Mouse (Mus musculus) limb, embryonic 10.5 days (tissue): ENCODE measurements around the gene C1galt1. TPM values are rescaled to one million over a fixed set of nuclear protein-coding genes. Genes with fewer than 3 reads are reported as not detected.

Experiments
- DNase-seq: peaks from one replicate; pipeline ENCODE4 v3.0.0-alpha.2; 2017; ENCODE audit warnings: low spot score
- H3K27ac ChIP-seq: fragments of 300-500 bp; sonication (generic); 2 replicates; pipeline ENCODE4 v1.5.1; 2016; ENCODE audit warnings: mild to moderate bottlenecking
- H3K27me3 ChIP-seq: fragments of 300-500 bp; sonication (generic); 2 replicates; pipeline ENCODE4 v1.6.1; 2016; ENCODE audit warnings: low read depth, mild to moderate bottlenecking; ENCODE audit not compliant: poor library complexity, severe bottlenecking
- H3K36me3 ChIP-seq: fragments of 300-500 bp; sonication (generic); 2 replicates; pipeline ENCODE4 v1.6.1; 2016; ENCODE audit warnings: mild to moderate bottlenecking, moderate library complexity
- H3K4me1 ChIP-seq: fragments of 300-500 bp; sonication (generic); 2 replicates; pipeline ENCODE4 v1.6.1; 2016
- H3K4me3 ChIP-seq: fragments of 300-500 bp; sonication (generic); 2 replicates; pipeline ENCODE4 v1.5.1; 2016; ENCODE audit warnings: mild to moderate bottlenecking, moderate library complexity
- H3K9me3 ChIP-seq: fragments of 300-500 bp; sonication (generic); replicated peaks from 2 replicates; pipeline ENCODE4 v1.6.1; 2016; ENCODE audit warnings: mild to moderate bottlenecking
- WGBS: fragments of 180-500 bp; shearing (Covaris S2); methylation state at CpG from one replicate; pipeline ENCODE4 v1.1.7; 2016; 5-methylcytosine and 5-hydroxymethylcytosine counted together
- polyA plus RNA-seq: library from polyadenylated mRNA; unstranded; fragments of >200 nt; fragmentation: Nextera tagmentation; extraction: Ambion mirVana; gene quantifications from 2 replicates; pipeline ENCODE4 v1.2.1, GENCODE M21; 2016

Gene C1galt1
- polyA plus RNA-seq, 1 experiment from 2014 or later = 2.9 TPM

DNA sequence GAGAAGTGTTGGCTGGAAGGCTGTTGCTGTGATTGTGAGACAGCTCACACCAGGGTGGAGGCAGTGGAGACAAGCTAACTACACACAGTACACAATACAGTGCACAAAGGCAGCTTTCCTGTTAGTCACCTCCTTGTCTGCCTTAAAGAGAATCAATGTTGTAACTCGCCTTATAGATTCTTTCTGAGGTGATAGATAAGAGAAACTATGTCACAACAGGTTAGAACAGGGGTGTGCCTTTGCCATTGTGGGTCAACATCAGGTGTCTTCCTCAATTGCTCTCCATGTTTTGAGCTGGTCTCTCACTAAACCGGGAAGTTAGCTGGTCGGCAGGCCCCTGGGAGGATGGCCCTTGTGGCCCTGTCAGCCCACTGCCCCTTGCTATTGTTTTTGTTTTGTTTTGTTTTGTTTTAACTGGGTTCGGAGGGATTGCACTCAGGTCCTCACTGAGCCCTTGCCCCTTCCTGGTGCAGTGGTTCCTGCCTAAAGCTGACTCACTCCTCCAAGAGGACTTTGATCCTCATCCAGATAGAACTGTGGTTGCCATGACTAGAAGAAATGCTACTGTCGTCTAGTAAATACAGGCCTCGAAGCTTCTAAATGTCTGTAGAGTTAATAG, 3.4 kb downstream of the C1galt1 start:
- H3K27ac ChIP-seq = no peak overlapping the region; the same call in 1 of the 2 replicates
- H3K36me3 ChIP-seq = no peaks in the 10 kb centered on the region
- no peak for DNase-seq
- WGBS = 81% methylated on average over 6 of the region's 6 CpGs
- H3K4me1 ChIP-seq = peaks cover 33% of the 10 kb centered on the region
- H3K27me3 ChIP-seq = no peaks in the 10 kb centered on the region
- H3K4me3 ChIP-seq = no peak overlapping the region
- no peaks in the 10 kb centered on the region for H3K9me3 ChIP-seq

DNA sequence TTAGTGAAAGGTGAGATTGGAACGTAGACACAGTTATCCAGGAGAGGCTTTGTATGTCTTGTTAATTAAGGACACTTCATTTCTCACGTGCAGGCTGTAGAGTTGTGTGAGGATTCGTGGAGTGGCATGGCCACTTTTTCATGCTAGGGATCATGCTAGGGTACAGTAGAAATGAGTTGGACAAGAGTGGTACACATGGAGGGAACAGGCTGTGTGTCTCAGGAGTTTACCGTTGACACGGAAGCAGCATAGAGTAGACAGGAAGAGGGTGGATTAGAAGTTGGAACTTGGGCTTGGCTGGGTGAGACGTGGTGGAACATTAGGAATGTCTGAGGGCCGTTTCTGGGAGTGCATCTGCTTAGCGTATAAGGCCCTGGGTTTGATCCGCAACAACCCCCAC, 4.1 kb downstream of the C1galt1 start:
- Histone ChIP-seq H3K27ac (no peak overlapping the region), H3K4me3 (no peak overlapping the region), H3K36me3 (no peaks in the 10 kb centered on the region), H3K9me3 (no peaks in the 10 kb centered on the region), H3K27me3 (no peaks in the 10 kb centered on the region), H3K4me1 (peaks cover 33% of the 10 kb centered on the region)
- 84% methylated on average over 9 of the region's 9 CpGs for WGBS
- no peak for DNase-seq

DNA sequence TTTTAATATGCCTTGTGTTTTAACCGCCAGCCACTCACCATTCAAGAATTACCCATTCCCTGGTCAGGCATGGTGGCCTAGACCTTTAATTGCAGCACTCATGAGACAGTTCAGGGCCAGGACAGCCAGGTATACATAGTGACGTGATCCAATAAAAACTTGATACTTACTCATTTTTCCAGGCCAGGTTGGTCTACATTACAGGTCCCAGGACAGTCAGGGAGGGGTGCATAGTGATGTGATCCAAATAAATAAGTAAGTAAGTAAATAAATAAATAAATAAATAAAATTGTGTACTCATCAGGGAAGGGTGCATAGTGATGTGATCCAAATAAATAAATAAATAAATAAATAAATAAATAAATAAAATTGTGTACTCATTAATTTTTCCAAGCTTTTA, 6.4 kb downstream of the C1galt1 start:
- H3K36me3 ChIP-seq = no peaks in the 10 kb centered on the region
- DNase-seq = no peak
- H3K4me1 ChIP-seq = peaks cover 29% of the 10 kb centered on the region
- H3K27me3 ChIP-seq = no peaks in the 10 kb centered on the region
- H3K9me3 ChIP-seq = no peaks in the 10 kb centered on the region
- H3K27ac ChIP-seq = no peak overlapping the region
- H3K4me3 ChIP-seq = no peak overlapping the region
- 83% methylated on average over 2 of the region's 2 CpGs for WGBS

DNA sequence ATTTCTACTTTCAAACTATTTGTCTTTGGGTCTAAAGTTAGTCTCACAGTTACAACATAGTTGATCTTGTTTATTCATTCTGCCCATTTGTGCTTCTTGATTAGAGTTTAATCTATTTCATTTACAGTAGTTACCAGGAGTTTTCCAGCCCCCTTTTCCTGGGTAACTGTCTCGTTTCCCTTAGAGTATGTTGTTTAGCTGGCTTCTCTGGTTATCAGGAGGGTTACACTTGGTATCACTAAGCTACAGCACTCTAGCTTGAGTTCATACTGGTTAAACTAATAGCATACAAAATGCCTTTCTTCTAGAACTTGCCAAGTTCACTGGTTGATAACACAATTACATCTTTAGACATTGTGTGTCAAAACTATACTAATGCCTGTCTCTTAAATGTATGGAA, 8.3 kb downstream of the C1galt1 start:
- Histone ChIP-seq H3K9me3 (no peaks in the 10 kb centered on the region), H3K27me3 (no peaks in the 10 kb centered on the region), H3K27ac (no peak overlapping the region), H3K4me1 (peaks cover 17% of the 10 kb centered on the region), H3K4me3 (no peak overlapping the region), H3K36me3 (no peaks in the 10 kb centered on the region)
- 70% methylated on average over 1 of the region's 1 CpGs for WGBS
- DNase-seq = no peak

DNA sequence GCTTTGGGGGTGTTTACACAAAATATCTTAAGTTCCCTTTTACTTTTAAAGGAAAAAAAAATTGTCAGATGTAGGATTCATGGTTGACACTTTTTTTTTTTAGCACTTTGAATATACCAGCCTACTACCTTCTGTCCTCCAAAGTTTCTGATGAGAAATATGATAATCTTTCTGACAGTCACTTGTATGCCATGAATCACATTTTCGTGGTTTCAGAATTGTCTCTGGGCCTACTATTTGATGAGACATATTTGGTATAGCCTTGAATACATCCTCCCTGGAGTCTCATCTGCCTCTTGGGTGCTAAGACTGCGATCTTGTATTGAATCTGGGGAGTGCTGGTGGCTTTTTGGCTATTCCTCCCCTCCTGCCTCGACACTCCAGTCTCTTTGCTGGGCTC, 8.8 kb downstream of the C1galt1 start:
- H3K27ac ChIP-seq = no peak overlapping the region
- H3K4me1 ChIP-seq = peaks cover 12% of the 10 kb centered on the region
- H3K4me3 ChIP-seq = no peak overlapping the region
- DNase-seq = no peak
- H3K9me3 ChIP-seq = no peaks in the 10 kb centered on the region
- WGBS = 76% methylated on average over 3 of the region's 3 CpGs
- H3K27me3 ChIP-seq = no peaks in the 10 kb centered on the region
- H3K36me3 ChIP-seq = no peaks in the 10 kb centered on the region

DNA sequence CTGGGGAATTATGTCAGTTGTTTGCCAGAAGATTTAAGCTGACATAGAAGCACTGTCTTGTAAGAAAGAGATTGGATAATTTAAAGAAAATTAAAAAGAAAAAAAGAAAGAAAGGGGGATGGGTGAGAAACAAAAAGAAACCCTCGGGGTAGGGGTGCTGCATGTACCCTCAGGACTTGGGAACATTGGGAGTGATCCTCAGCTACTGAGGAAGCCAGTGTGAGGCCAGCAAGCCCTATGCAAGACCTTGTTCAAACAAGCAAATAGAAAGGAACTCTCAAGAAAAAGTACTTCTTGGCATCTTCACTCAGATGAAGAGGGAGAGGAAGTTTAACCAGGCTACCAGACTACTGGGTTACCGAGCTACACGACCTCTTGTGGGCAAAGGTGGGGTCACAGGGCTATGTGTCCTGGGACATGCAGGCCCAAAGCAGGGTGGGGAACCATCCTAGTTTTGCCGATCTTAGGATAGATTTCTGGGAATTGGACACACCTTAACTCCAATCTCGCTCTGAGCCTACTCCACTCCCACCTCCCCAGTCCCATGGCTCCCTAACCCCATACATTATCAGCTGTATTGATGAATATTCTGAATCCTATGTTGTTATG, 12.1 kb downstream of the C1galt1 start:
- no peak overlapping the region for H3K4me3 ChIP-seq
- no peak for DNase-seq
- 73% methylated on average over 5 of the region's 5 CpGs for WGBS

DNA sequence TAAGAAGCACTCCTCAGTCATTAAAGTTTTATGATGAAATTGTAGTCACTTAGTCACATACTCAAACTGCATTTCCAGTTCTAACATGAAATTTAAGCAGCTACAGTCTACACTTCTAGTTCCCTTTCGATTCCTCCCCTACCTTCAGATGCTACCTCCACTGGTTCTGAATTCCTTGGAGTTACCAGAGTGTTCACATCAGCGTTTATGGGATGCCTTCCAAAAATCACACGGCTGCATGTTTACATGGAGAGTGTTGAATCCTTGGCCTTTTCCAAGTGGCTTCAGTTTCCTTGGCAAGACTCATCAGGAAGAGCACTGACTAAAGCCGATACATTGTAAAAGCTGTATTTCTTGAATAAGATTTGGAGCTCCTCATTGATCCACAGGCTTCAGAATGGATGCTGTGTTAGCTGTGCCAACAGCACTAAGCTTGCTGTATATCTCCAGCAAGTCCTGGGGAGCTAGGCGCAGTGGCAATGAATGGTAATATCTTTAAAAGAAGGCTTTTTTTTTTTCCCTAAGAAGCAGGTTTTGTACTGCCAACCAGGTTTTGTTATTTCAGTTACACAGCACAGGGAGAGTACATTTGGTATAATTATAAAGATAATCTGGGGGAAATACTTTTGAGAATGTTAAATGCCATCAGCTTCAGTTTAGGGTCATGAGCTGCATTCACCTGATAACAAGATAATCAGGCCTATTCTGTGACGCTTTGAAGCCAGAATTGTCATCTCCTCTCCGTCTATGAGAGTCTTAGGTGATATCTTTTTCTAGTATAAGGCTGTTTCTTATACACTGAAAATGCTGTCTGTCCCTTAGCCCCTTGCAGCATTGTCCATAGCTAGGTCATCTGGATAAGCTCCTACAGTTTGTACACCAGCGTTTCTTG, 13.0 kb downstream of the C1galt1 start:
- no peak for DNase-seq
- Histone ChIP-seq H3K36me3 (no peaks in the 10 kb centered on the region), H3K27ac (no peak overlapping the region), H3K4me1 (no peaks in the 10 kb centered on the region), H3K27me3 (no peaks in the 10 kb centered on the region), H3K9me3 (no peaks in the 10 kb centered on the region), H3K4me3 (no peak overlapping the region)
- 91% methylated on average over 8 of the region's 8 CpGs for whole genome bisulfite sequencing

More for the DNA sequence above, 12.1 kb downstream of the C1galt1 start:
- Histone ChIP-seq H3K27me3 (no peaks in the 10 kb centered on the region), H3K4me1 (no peaks in the 10 kb centered on the region), H3K27ac (no peak overlapping the region), H3K9me3 (no peaks in the 10 kb centered on the region), H3K36me3 (no peaks in the 10 kb centered on the region)

DNA sequence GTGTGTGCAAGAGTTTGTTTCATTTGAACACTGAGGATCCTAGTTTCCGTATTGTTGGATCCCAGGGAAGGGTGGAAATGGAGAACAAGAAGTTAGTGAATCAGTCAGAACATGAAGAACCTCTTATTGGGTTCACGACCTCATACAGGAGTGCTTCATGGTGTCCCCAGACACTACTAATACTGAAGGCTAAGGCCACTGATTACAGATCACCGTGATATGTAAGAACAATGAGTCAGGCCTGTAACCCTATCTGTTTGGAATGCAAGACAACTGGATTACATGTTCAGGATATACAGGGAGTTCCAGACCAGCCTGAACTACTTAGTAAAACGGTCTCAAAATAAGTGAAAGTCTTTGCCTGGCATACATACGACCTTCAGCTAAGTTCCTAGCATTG, 13.9 kb downstream of the C1galt1 start:
- no peak overlapping the region for H3K4me3 ChIP-seq
- H3K4me1 ChIP-seq = no peaks in the 10 kb centered on the region
- 0 out of 2 replicates have a peak, but pooled peaks cover 3% of the 10 kb centered on the region for H3K36me3 ChIP-seq
- H3K9me3 ChIP-seq = no peaks in the 10 kb centered on the region
- DNase-seq = no peak
- no peaks in the 10 kb centered on the region for H3K27me3 ChIP-seq
- no peak overlapping the region for H3K27ac ChIP-seq
- WGBS = 88% methylated on average over 5 of the region's 5 CpGs

DNA sequence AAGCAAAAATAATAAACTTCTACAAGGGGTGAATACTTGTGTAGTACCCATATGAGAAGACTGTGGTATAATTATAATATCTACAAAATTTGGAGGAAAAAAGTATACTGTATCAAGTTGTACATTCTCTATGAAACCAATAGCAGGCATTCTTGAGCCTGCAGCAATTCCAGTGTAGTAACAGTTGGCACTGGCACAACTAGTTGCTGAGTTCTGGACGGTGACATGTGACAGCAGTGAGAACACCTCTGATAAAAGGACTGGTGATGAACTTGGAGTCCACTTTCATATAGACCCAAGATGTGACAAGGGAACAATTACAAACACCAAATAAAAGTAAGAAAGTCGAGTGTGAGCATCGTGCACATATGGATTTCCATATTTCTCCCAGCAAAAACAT, 14.5 kb downstream of the C1galt1 start:
- Histone ChIP-seq H3K36me3 (peaks cover 7% of the 10 kb centered on the region; the same call in 1 of the 2 replicates), H3K27me3 (no peaks in the 10 kb centered on the region), H3K9me3 (no peaks in the 10 kb centered on the region), H3K27ac (no peak overlapping the region), H3K4me1 (no peaks in the 10 kb centered on the region), H3K4me3 (no peak overlapping the region)
- DNase-seq = no peak
- WGBS = 93% methylated on average over 3 of the region's 3 CpGs

DNA sequence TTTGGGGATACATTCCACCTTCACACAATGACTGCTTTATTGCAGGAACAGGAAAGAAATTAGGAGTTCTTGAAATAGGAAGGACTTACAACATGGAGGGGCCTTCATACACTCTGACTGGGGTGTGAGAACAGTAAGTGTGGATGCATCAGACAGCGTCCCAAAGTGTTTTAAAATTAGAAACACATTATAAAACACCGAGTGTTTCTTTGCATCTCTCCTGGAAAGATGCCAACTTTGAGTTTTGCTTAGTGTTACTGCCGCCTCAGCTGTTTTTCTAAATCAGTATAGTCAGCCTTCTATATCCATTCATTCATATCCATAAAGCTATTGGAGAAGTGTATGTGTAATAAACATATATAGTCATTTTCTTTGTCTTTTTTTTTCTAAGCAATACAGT, 16.4 kb downstream of the C1galt1 start:
- peaks cover 26% of the 10 kb centered on the region for H3K36me3 ChIP-seq
- H3K9me3 ChIP-seq = no peaks in the 10 kb centered on the region
- H3K27me3 ChIP-seq = no peaks in the 10 kb centered on the region
- H3K27ac ChIP-seq = no peak overlapping the region
- WGBS = 91% methylated on average over 3 of the region's 3 CpGs
- no peak for DNase-seq
- H3K4me1 ChIP-seq = no peaks in the 10 kb centered on the region
- H3K4me3 ChIP-seq = no peak overlapping the region

DNA sequence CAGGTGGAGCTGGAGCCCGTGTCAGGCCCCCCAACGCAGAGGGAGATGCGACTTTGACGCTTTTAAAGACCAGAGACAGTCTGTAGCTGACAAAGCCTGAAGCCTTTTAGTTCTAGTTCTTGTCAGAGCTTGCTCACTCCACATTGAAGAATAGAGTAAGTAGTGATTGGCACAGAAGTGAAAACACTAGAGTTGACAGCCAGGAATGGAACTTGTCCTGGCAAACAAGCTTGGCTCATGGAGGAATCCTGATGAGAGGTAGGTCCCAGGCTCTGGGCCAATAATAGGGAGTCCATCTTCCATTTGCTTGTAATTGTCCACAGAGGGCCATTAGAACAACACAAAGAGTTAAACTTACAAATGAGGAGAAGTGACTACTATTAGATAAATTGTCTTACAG, 18.7 kb downstream of the C1galt1 start:
- DNase-seq = no peak
- Histone ChIP-seq H3K4me1 (no peaks in the 10 kb centered on the region), H3K9me3 (no peaks in the 10 kb centered on the region), H3K27me3 (no peaks in the 10 kb centered on the region), H3K27ac (no peak overlapping the region), H3K36me3 (peaks cover 43% of the 10 kb centered on the region), H3K4me3 (no peak overlapping the region)
- 89% methylated on average over 4 of the region's 4 CpGs for WGBS

DNA sequence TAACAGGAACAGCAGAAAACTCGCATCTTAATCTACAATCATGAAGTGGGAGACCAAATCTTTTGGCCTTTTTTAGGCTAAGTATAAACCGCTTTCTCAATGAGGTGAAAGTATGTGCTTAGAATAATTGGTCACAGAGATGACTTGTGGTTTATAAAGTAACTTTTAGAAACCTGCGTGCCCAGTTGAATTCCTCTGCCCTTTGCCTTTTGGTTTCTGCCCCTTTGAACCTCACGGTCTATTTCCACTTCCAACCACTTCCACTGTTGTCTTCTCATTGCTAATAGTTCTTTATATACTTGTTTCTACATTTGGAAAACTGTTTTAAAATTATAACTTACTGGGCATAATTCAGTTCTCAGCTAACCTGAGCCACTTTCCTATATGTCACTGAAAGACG, 32.2 kb downstream of the C1galt1 start:
- DNase-seq = no peak
- H3K9me3 ChIP-seq = no peaks in the 10 kb centered on the region
- no peaks in the 10 kb centered on the region for H3K4me1 ChIP-seq
- 93% methylated on average over 5 of the region's 5 CpGs for whole genome bisulfite sequencing
- H3K27ac ChIP-seq = no peak overlapping the region
- no peak overlapping the region for H3K4me3 ChIP-seq
- H3K36me3 ChIP-seq = 0 out of 2 replicates have a peak, but pooled peaks cover 10% of the 10 kb centered on the region
- H3K27me3 ChIP-seq = no peaks in the 10 kb centered on the region

DNA sequence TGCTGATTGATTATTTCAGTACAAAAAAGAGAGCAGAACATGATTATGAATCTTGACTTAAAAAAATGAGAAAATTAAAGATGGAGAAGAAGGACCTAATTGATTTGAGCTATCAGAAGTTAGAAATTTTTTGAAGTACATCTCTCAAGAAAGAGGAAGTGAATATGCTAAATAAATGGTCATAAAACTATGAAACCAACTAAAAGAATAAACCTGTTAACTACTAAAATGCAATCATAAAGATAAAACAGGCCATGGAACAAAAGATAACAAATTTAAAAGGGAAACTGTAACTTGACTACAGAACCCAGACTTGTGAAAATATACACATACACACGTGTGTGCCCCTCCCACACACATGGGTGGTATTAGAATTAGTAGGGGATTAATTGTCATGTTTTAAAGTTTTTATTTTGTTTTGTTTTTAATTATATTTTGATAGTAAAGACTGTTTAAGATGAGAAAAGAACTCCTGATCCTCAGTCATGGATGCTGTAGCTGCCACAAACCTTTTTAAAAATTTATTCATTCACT, 37.0 kb downstream of the C1galt1 start:
- Histone ChIP-seq H3K4me3 (no peak overlapping the region), H3K4me1 (no peaks in the 10 kb centered on the region), H3K9me3 (no peaks in the 10 kb centered on the region), H3K27me3 (no peaks in the 10 kb centered on the region), H3K27ac (no peak overlapping the region), H3K36me3 (no peaks in the 10 kb centered on the region)
- DNase-seq = no peak
- WGBS = 91% methylated on average over 1 of the region's 1 CpGs
